Comparison of ENCODE assay signal across 22 mouse cellular contexts in the genomic region with DNA sequence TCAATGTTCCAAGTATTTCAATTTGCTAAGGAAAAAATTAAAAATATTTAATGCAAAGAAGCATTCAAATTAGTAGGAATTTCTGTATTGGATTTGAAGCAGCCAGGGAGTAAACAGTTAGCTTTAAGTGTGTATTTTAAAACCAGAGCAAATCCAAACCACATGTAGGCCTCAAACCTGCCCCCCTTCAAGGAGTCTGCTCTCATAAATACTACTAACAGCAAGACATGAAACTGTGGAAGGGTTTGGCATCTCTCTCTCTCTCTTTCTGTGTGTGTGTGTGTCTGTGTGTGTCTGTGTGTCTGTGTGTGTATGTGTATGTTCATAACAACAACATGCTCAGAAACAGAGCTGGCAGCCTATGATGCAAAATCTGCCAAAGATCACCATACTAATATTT.
DNase-seq lines count a peak whose midpoint lies in the region; ATAC-seq lines count a peak whose summit lies in the region.
"Had no signal": no experiment of that assay in that cellular context is flagged by ENCODE, and none has a peak within 500 bp of the region (broad histone marks: within the 10 kb centered on the region; RNA-seq: fewer than 3 reads in every experiment).

No protein-coding gene starts in this region.

- no peak overlapping the region for H3K4me3 ChIP-seq in embryonic facial prominence, embryonic 13.5 days
- no peak overlapping the region for H3K4me3 ChIP-seq in limb, embryonic 10.5 days
- no peak overlapping the region for H3K4me3 ChIP-seq in intestine, embryonic 16.5 days (ENCODE audit: low read length)
- H3K4me3 ChIP-seq: embryonic facial prominence, embryonic 12.5 days; erythroblast, embryonic 14.5 days; forebrain, embryonic 10.5 days; heart, adult 2 months; heart, embryonic 12.5 days; hindbrain, embryonic 10.5 days; intestine, embryonic 15.5 days had no signal

- H3K9me3 ChIP-seq in embryonic facial prominence, embryonic 13.5 days: no peaks in the 10 kb centered on the region
- H3K9me3 ChIP-seq in limb, embryonic 10.5 days (replicated peaks): no peaks in the 10 kb centered on the region
- no peaks in the 10 kb centered on the region for H3K9me3 ChIP-seq in intestine, embryonic 16.5 days (ENCODE audit: control insufficient read depth, low read length)
- H3K9me3 ChIP-seq: embryonic facial prominence, embryonic 12.5 days; forebrain, embryonic 10.5 days; heart, embryonic 12.5 days; hindbrain, embryonic 10.5 days; intestine, embryonic 15.5 days had no signal

- H3K27me3 ChIP-seq in embryonic facial prominence, embryonic 13.5 days: no peaks in the 10 kb centered on the region
- no peaks in the 10 kb centered on the region for H3K27me3 ChIP-seq in limb, embryonic 10.5 days (ENCODE audit: low read depth, poor library complexity, severe bottlenecking)
- H3K27me3 ChIP-seq in intestine, embryonic 16.5 days (replicated peaks; ENCODE audit: control insufficient read depth, insufficient read depth, low read length): no peaks in the 10 kb centered on the region
- H3K27me3 ChIP-seq: embryonic facial prominence, embryonic 12.5 days; heart, embryonic 12.5 days; intestine, embryonic 15.5 days had no signal

- no peak overlapping the region for H3K4me2 ChIP-seq in embryonic facial prominence, embryonic 13.5 days
- H3K4me2 ChIP-seq in intestine, embryonic 16.5 days (ENCODE audit: low read depth, low read length): no peak overlapping the region
- H3K4me2 ChIP-seq: embryonic facial prominence, embryonic 12.5 days; heart, embryonic 12.5 days; hindbrain, embryonic 14.5 days; intestine, embryonic 15.5 days had no signal

- H3K4me1 ChIP-seq in embryonic facial prominence, embryonic 13.5 days: peaks cover 21% of the 10 kb centered on the region
- peaks cover 27% of the 10 kb centered on the region for H3K4me1 ChIP-seq in limb, embryonic 10.5 days
- no peaks in the 10 kb centered on the region for H3K4me1 ChIP-seq in intestine, embryonic 16.5 days (ENCODE audit: control insufficient read depth, insufficient read depth, low read length)
- H3K4me1 ChIP-seq: embryonic facial prominence, embryonic 12.5 days; forebrain, embryonic 10.5 days; heart, embryonic 12.5 days; hindbrain, embryonic 10.5 days; intestine, embryonic 15.5 days had no signal

- H3K36me3 ChIP-seq in embryonic facial prominence, embryonic 13.5 days: no peaks in the 10 kb centered on the region
- no peaks in the 10 kb centered on the region for H3K36me3 ChIP-seq in limb, embryonic 10.5 days
- no peaks in the 10 kb centered on the region for H3K36me3 ChIP-seq in intestine, embryonic 16.5 days (ENCODE audit: control insufficient read depth, insufficient read depth, low read length)
- H3K36me3 ChIP-seq: embryonic facial prominence, embryonic 12.5 days; forebrain, embryonic 10.5 days; heart, embryonic 12.5 days; hindbrain, embryonic 10.5 days; intestine, embryonic 15.5 days had no signal

- peak; percentile 6 for DNase-seq in embryo, embryonic 10 days (ENCODE audit: low spot score)
- no peak for DNase-seq in embryo, embryonic 9.5 days (ENCODE audit: extremely low spot score)
- peak; percentile 43 for DNase-seq in 3T3-L1 (ENCODE audit: low read depth, low spot score)
- DNase-seq in limb, embryonic 10.5 days (ENCODE audit: low spot score): peak; percentile 35
- DNase-seq in heart, adult 18-20 months: no peak
- no peak for DNase-seq in layer of hippocampus, adult 8-10 months (ENCODE audit: low spot score in 2 of 2)
- DNase-seq: adrenal gland, adult 2 months; adrenal gland, postnatal 25 days; cerebellum, adult 18-20 months; cerebellum, adult 9-11 months; gastrocnemius, postnatal 36 days; heart, adult 2 months had no signal

- no peak overlapping the region for H3K9ac ChIP-seq in embryonic facial prominence, embryonic 13.5 days
- H3K9ac ChIP-seq in intestine, embryonic 16.5 days (ENCODE audit: low read depth, low read length): no peak overlapping the region
- H3K9ac ChIP-seq: embryonic facial prominence, embryonic 12.5 days; heart, embryonic 12.5 days; hindbrain, embryonic 14.5 days; intestine, embryonic 15.5 days had no signal

- peak overlapping the region; percentile 66; the same call in 1 of the 2 replicates for H3K27ac ChIP-seq in embryonic facial prominence, embryonic 13.5 days
- H3K27ac ChIP-seq in limb, embryonic 10.5 days: peak overlapping the region; percentile 80; the same call in 1 of the 2 replicates
- H3K27ac ChIP-seq in intestine, embryonic 16.5 days (ENCODE audit: low read length): no peak overlapping the region
- H3K27ac ChIP-seq: embryonic facial prominence, embryonic 12.5 days; forebrain, embryonic 10.5 days; heart, adult 2 months; hindbrain, embryonic 10.5 days; hindbrain, embryonic 14.5 days; intestine, embryonic 15.5 days had no signal

- no peak for ATAC-seq in embryonic facial prominence, embryonic 13.5 days (ENCODE audit: insufficient number of reproducible peaks, insufficient read depth, low FRiP score, low TSS enrichment, low read depth)
- no peak for ATAC-seq in intestine, embryonic 16.5 days
- ATAC-seq: forebrain, embryonic 14.5 days; intestine, embryonic 15.5 days had no signal

Comparison
In these comparisons a context has a peak if more than half of its experiments do, and no peak if none do; other contexts are left out.
1. DNase-seq: peak in embryo, embryonic 10 days (single experiment), 3T3-L1 (single experiment) and limb, embryonic 10.5 days (single experiment); none in embryo, embryonic 9.5 days (single experiment), heart, adult 18-20 months (0 of 2) and layer of hippocampus, adult 8-10 months (0 of 2).